Mouse (Mus musculus): ENCODE measurements around the gene Plin2. TPM values are rescaled to one million over a fixed set of nuclear protein-coding genes. Genes with fewer than 3 reads are reported as not detected.
"Not testable (repeated sequence)": the region's sequence is repeated elsewhere in the genome, so short reads cannot be mapped to it uniquely, and the experiment has no call there.

The Plin2 gene
- polyA plus RNA-seq, 1 experiment from 2014 or later: 64.5 TPM

DNA sequence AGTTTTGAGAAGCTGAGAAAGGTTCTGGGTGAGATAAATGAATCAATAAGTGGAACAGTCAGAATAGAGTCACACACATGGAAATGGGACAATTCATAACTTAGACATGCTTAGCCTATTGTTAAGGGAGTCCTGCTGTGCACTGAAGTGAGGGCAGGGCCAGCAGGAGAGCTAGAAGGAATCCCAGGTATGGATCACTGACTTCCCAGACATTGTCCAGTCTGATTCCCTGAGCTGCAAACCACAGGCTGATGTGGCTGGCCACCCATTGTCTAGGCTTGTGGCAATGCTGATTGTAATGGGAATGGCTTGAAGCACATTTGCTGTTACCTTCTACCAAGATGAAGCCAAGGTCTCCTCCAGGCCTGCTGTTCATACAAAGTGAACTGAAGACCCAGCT is 35.5 kb downstream of the Plin2 start:
- ATAC-seq (replicated peaks; ENCODE audit: low FRiP score, low read depth); H3K9ac ChIP-seq (ENCODE audit: low read depth, low read length); H3K27me3 ChIP-seq (ENCODE audit: insufficient read depth, low read length); H3K4me1 ChIP-seq (replicated peaks; ENCODE audit: insufficient read depth, low read length); H3K36me3 ChIP-seq (ENCODE audit: insufficient read depth, low read length); H3K9me3 ChIP-seq (replicated peaks; ENCODE audit: low read length); H3K27ac ChIP-seq; H3K4me2 ChIP-seq (ENCODE audit: low read length); H3K4me3 ChIP-seq (replicated peaks; ENCODE audit: low read depth, low read length); DNase-seq (ENCODE audit: low spot score): not testable (repeated sequence)

DNA sequence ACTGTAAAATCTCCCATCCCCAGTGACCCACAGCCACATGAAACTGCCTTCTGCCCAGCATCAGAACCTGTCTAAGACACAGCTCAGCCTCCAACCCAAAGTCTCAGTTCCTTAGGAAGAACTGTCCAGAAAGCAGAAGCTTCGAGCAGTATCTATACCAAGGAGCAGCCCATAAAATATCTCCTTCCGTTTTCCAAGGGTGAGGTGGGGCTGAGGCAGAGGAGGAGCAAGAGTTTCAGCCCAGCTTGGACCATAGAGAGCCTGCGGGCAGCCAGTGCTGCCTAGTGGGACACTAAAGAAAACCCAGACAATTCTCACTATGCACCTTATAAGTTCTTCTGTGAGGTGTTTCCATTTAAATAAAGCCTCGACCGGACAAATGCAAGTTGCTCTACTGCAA is 37.3 kb downstream of the Plin2 start:
- not testable (repeated sequence) for H3K4me1 ChIP-seq (replicated peaks; ENCODE audit: insufficient read depth, low read length); H3K36me3 ChIP-seq (ENCODE audit: insufficient read depth, low read length); H3K4me3 ChIP-seq (replicated peaks; ENCODE audit: low read depth, low read length); H3K9me3 ChIP-seq (replicated peaks; ENCODE audit: low read length); H3K4me2 ChIP-seq (ENCODE audit: low read length); H3K9ac ChIP-seq (ENCODE audit: low read depth, low read length); H3K27ac ChIP-seq; ATAC-seq (replicated peaks; ENCODE audit: low FRiP score, low read depth); DNase-seq (ENCODE audit: low spot score); H3K27me3 ChIP-seq (ENCODE audit: insufficient read depth, low read length)
- WGBS: 76% methylated on average over 3 of the region's 5 CpGs

DNA sequence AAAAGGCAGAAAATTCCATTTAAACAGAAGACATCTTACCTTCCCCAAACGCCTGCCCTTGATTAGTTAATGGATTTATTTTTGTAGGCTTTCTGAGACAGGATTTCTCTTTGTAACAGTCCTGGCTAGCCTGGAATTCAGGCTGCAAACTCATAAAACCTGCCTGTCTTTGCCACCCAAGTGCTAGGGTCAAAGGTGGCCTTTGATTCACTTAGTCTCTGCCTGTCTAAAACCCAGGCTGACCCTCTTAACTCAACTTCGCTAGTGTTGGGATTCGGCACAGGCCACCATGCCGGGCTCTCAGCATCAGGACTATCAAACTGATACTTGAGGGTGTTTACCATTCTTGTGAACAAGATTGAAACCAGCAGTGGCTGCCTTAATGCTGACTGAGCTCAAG is 38.0 kb downstream of the Plin2 start:
- no peak overlapping the region for H3K4me3 ChIP-seq (replicated peaks; ENCODE audit: low read depth, low read length)
- no peaks in the 10 kb centered on the region for H3K9me3 ChIP-seq (replicated peaks; ENCODE audit: low read length)
- H3K36me3 ChIP-seq (ENCODE audit: insufficient read depth, low read length): no peaks in the 10 kb centered on the region
- no peaks in the 10 kb centered on the region for H3K27me3 ChIP-seq (ENCODE audit: insufficient read depth, low read length)
- H3K27ac ChIP-seq: no peak overlapping the region
- ATAC-seq (replicated peaks; ENCODE audit: low FRiP score, low read depth) (no peak), DNase-seq (ENCODE audit: low spot score) (no peak)
- no peaks in the 10 kb centered on the region for H3K4me1 ChIP-seq (replicated peaks; ENCODE audit: insufficient read depth, low read length)
- 22% methylated on average over 4 of the region's 4 CpGs for WGBS
- H3K9ac ChIP-seq (ENCODE audit: low read depth, low read length): no peak overlapping the region
- TF ChIP-seq CTCF (IDR thresholded peaks at IDR 0.05; ENCODE audit: low read depth): no peak
- no peak overlapping the region for H3K4me2 ChIP-seq (ENCODE audit: low read length)

DNA sequence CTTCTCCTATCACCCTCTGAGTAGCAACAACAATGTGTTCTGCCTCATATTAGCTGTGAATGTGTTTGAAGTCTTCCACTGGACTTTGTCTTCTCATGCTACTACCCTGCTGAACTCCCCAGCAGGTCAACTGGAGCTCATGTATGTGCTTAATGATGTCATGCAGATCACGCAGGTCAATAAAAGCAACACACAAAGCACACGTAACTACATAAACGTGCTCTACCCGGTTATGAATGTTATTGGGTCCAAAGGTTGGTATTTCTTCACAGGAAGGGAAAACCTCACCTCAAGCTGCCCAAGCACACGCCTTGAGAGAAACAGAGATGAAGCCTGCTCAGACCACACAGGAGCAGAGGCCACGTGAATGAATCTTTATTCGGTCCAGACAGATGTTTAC is 43.4 kb downstream of the Plin2 start:
- H3K4me2 ChIP-seq (ENCODE audit: low read length); H3K27me3 ChIP-seq (ENCODE audit: insufficient read depth, low read length); H3K9ac ChIP-seq (ENCODE audit: low read depth, low read length); H3K27ac ChIP-seq; H3K4me1 ChIP-seq (replicated peaks; ENCODE audit: insufficient read depth, low read length); ATAC-seq (replicated peaks; ENCODE audit: low FRiP score, low read depth); H3K9me3 ChIP-seq (replicated peaks; ENCODE audit: low read length); H3K4me3 ChIP-seq (replicated peaks; ENCODE audit: low read depth, low read length); DNase-seq (ENCODE audit: low spot score); H3K36me3 ChIP-seq (ENCODE audit: insufficient read depth, low read length): not testable (repeated sequence)
- WGBS: 90% methylated on average over 7 of the region's 7 CpGs

DNA sequence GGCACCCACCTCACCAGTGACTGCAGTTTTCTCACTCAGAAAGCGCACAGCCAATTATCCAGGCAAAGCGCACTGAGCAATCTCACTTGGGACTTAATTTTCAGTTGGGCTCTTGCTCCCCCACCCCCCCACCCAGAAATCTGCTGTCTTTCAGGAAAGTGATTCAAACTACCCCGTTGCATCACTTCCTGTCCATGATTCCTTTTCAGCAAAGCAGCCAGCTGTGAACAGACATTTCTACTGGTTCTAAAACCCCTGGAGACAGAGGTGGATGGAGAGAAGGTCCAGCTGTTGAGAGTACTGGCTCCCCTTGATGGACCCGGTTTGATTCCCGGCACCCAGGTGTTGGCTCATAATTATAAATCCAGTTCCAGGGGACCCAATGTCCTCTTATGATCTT is 44.4 kb downstream of the Plin2 start:
- Histone ChIP-seq H3K4me1 (replicated peaks; ENCODE audit: insufficient read depth, low read length) (no peaks in the 10 kb centered on the region), H3K4me3 (replicated peaks; ENCODE audit: low read depth, low read length) (no peak overlapping the region), H3K9ac (ENCODE audit: low read depth, low read length) (no peak overlapping the region), H3K27me3 (ENCODE audit: insufficient read depth, low read length) (no peaks in the 10 kb centered on the region), H3K27ac (no peak overlapping the region), H3K9me3 (replicated peaks; ENCODE audit: low read length) (no peaks in the 10 kb centered on the region), H3K4me2 (ENCODE audit: low read length) (no peak overlapping the region), H3K36me3 (ENCODE audit: insufficient read depth, low read length) (no peaks in the 10 kb centered on the region)
- DNase-seq (ENCODE audit: low spot score): no peak
- TF ChIP-seq CTCF (IDR thresholded peaks at IDR 0.05; ENCODE audit: low read depth): no peak
- 76% methylated on average over 5 of the region's 5 CpGs for WGBS
- ATAC-seq (replicated peaks; ENCODE audit: low FRiP score, low read depth): no peak

DNA sequence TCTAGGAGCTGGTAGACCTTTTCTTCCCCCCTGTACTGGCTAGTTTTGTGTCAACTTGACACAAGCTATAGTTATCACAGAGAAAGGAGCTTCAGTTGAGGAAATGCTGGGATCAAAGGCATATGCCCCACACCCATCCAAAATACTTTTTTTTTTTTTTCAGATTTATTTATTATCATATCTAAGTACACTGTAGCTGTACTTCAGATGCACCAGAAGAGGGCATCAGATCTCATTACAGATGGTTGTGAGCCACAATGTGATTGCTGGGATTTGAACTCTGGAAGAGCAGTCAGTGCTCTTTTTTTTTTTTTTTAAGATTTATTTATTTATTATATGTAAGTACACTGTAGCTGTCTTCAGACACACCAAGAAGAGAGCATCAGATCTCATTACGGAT is 47.3 kb downstream of the Plin2 start:
- not testable (repeated sequence) for H3K4me1 ChIP-seq (replicated peaks; ENCODE audit: insufficient read depth, low read length); H3K27ac ChIP-seq; H3K4me3 ChIP-seq (replicated peaks; ENCODE audit: low read depth, low read length); DNase-seq (ENCODE audit: low spot score); H3K9me3 ChIP-seq (replicated peaks; ENCODE audit: low read length); H3K36me3 ChIP-seq (ENCODE audit: insufficient read depth, low read length); ATAC-seq (replicated peaks; ENCODE audit: low FRiP score, low read depth); H3K9ac ChIP-seq (ENCODE audit: low read depth, low read length); H3K4me2 ChIP-seq (ENCODE audit: low read length); H3K27me3 ChIP-seq (ENCODE audit: insufficient read depth, low read length)
- peak; percentile 28; the same call in 1 of the 2 replicates for TF ChIP-seq CTCF (IDR thresholded peaks at IDR 0.05; ENCODE audit: low read depth)
- 90% methylated on average over 1 of the region's 1 CpGs for WGBS

DNA sequence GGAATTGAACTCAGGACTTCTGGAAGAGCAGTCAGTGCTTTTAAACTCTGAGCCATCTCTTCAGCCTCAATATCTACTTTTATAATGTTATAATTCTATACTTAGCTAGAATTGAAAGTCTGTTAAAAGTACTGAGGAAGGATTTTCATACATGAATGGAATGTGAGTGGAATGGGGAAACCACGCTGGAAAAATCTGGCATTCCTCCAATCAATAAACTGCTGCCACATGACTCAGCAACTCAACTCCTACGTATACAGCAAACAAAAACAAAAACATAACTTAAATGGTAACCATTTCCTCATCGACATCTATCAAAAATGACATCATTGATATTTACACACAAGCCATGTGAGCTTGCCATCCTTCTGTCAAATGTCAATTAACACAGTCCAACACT is 47.7 kb downstream of the Plin2 start:
- Histone ChIP-seq H3K4me2 (ENCODE audit: low read length) (no peak overlapping the region), H3K27me3 (ENCODE audit: insufficient read depth, low read length) (no peaks in the 10 kb centered on the region), H3K4me3 (replicated peaks; ENCODE audit: low read depth, low read length) (no peak overlapping the region), H3K27ac (no peak overlapping the region), H3K36me3 (ENCODE audit: insufficient read depth, low read length) (no peaks in the 10 kb centered on the region), H3K4me1 (replicated peaks; ENCODE audit: insufficient read depth, low read length) (no peaks in the 10 kb centered on the region), H3K9ac (ENCODE audit: low read depth, low read length) (no peak overlapping the region), H3K9me3 (replicated peaks; ENCODE audit: low read length) (no peaks in the 10 kb centered on the region)
- DNase-seq (ENCODE audit: low spot score): peak; percentile 6
- ATAC-seq (replicated peaks; ENCODE audit: low FRiP score, low read depth): no peak
- TF ChIP-seq CTCF (IDR thresholded peaks at IDR 0.05; ENCODE audit: low read depth): no peak
- WGBS: 50% methylated on average over 3 of the region's 3 CpGs
